Comparison of ENCODE assay signal across 9 mouse cellular contexts in the genomic region with DNA sequence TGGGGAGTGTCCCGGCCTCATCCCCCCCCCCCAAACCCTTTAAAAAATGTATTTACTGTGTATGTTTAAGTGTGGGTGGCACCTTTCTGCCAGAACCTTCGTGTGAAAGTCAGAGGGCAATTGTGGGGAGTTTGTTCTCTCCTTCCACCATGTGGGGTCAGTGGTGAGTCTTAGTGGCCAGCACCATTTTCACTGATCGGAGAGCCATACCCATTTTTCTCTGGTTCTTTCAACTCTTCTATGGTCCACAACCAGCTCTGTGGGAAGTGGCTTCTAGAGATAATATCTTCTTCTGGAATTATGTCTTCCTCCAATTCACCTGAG. TPM values are rescaled to one million over a fixed set of nuclear protein-coding genes. Genes with fewer than 3 reads are reported as not detected.
A peak's percentile ranks its signal among the peaks of the same experiment; 100 is the strongest.
DNase-seq lines count a peak whose midpoint lies in the region; ATAC-seq lines count a peak whose summit lies in the region.
"Had no signal": no experiment of that assay in that cellular context is flagged by ENCODE, and none has a peak within 500 bp of the region (broad histone marks: within the 10 kb centered on the region; RNA-seq: fewer than 3 reads in every experiment).

No protein-coding gene starts in this region.

- peaks cover 13% of the 10 kb centered on the region; the same call in 1 of the 2 replicates for H3K27me3 ChIP-seq in forebrain, embryonic 12.5 days

- intact Hi-C loops in heart, postnatal 25 days (cut with DNase I): loop anchor here (1.0 kb wide), 3 partner anchors 57 to 115 kb away; no protein-coding TSS in a partner anchor

- WGBS in forebrain, embryonic 12.5 days: 18% methylated on average over 3 of the region's 3 CpGs

- no peak overlapping the region for H3K27ac ChIP-seq in forebrain, embryonic 12.5 days

- no peak overlapping the region for H3K9ac ChIP-seq in forebrain, embryonic 12.5 days

- no peaks in the 10 kb centered on the region for H3K36me3 ChIP-seq in forebrain, embryonic 12.5 days (replicated peaks)

- no peak for ATAC-seq in forebrain, embryonic 12.5 days (ENCODE audit: low FRiP score)

- peak; percentile 92 for DNase-seq in heart, adult 11 months
- DNase-seq in heart, postnatal 25 days (ENCODE audit: low spot score): no peak
- DNase-seq in B cell, adult 2 months: peak; percentile 55 to 62
- peak; percentile 44 for DNase-seq in ZHBTc4 (ENCODE audit: low read depth, low spot score)
- DNase-seq in kidney, postnatal 10 days: peak; percentile 64
- peak; percentile 40 for DNase-seq in retina, postnatal 1 day
- DNase-seq in gastrocnemius, postnatal 10 days: no peak

- H3K9me3 ChIP-seq in forebrain, embryonic 12.5 days: no peaks in the 10 kb centered on the region

- H3K4me3 ChIP-seq in forebrain, embryonic 12.5 days (replicated peaks): no peak overlapping the region

- no peak overlapping the region for H3K4me2 ChIP-seq in forebrain, embryonic 12.5 days

- 0 out of 2 replicates have a peak, but pooled peaks cover 5% of the 10 kb centered on the region for H3K4me1 ChIP-seq in forebrain, embryonic 12.5 days

RNA-seq across cellular contexts. Expression of a gene that starts 8.1 kb away (rescaled TPM):
- total RNA-seq in heart, postnatal 25 days (2021): 10 to 100 TPM; 47.1 to 80.7 TPM
- total RNA-seq in gastrocnemius, postnatal 10 days (2021): 1 to 10 TPM; 1.6 to 3.5 TPM
- polyA plus RNA-seq in forebrain, embryonic 12.5 days (2016; fragmentation: Nextera tagmentation; extraction: Ambion mirVana): 0.04 and 0.14 TPM in 2 replicates

RNA-seq across cellular contexts. Expression of a gene that starts 25.9 kb away (rescaled TPM):
- not detected for total RNA-seq in heart, postnatal 25 days (2021)
- total RNA-seq in gastrocnemius, postnatal 10 days (2021): under 1 TPM in 1 of 2 experiments, not detected in 1; 0.14 TPM
- 0.13 TPM in 1 of 2 replicates, not detected in the other for polyA plus RNA-seq in forebrain, embryonic 12.5 days (2016; fragmentation: Nextera tagmentation; extraction: Ambion mirVana)
- total RNA-seq: left cerebral cortex, postnatal 10 days had no signal

RNA-seq across cellular contexts. Expression of a gene that starts 28.4 kb away (rescaled TPM):
- total RNA-seq in heart, postnatal 25 days (2021): 10 to 100 TPM; 26.1 to 29.5 TPM
- 10 to 100 TPM; 22.0 to 23.8 TPM for total RNA-seq in gastrocnemius, postnatal 10 days (2021)
- polyA plus RNA-seq in forebrain, embryonic 12.5 days (2016; fragmentation: Nextera tagmentation; extraction: Ambion mirVana): 20.1 and 20.9 TPM in 2 replicates

RNA-seq across cellular contexts. Expression of a gene that starts 29.4 kb away (rescaled TPM):
- 100 to 1,000 TPM in 1 of 2 experiments, 10 to 100 TPM in 1; 90.6 to 107 TPM for total RNA-seq in heart, postnatal 25 days (2021)
- 10 to 100 TPM; 69.1 to 74.4 TPM for total RNA-seq in gastrocnemius, postnatal 10 days (2021)
- polyA plus RNA-seq in forebrain, embryonic 12.5 days (2016; fragmentation: Nextera tagmentation; extraction: Ambion mirVana): 26.2 and 27.1 TPM in 2 replicates

RNA-seq across cellular contexts. Expression of a gene that starts 59.1 kb away (rescaled TPM):
- 1 to 10 TPM; 1.5 to 1.7 TPM for total RNA-seq in heart, postnatal 25 days (2021)
- total RNA-seq in gastrocnemius, postnatal 10 days (2021): 1 to 10 TPM; 1.5 to 2.4 TPM
- 1.2 and 1.4 TPM in 2 replicates for polyA plus RNA-seq in forebrain, embryonic 12.5 days (2016; fragmentation: Nextera tagmentation; extraction: Ambion mirVana)

Comparison
In these comparisons a context has a peak if more than half of its experiments do, and no peak if none do; other contexts are left out.
1. DNase-seq: peak in heart, adult 11 months (single experiment), B cell, adult 2 months (2 of 2), ZHBTc4 (single experiment), kidney, postnatal 10 days (single experiment) and retina, postnatal 1 day (single experiment); none in heart, postnatal 25 days (single experiment) and gastrocnemius, postnatal 10 days (single experiment).
2. RNA of a gene that starts 8.1 kb away (total RNA-seq): 47.1 to 80.7 TPM in heart, postnatal 25 days; 1.6 to 3.5 TPM in gastrocnemius, postnatal 10 days; every median in the first group is over 10 times any median in the second.